Mouse (Mus musculus): Measurements from ENCODE around the gene Plekha6.
A peak's percentile ranks its signal among the peaks of the same experiment; 100 is the strongest.

- peak; percentile 92 for TF ChIP-seq CTCF (IDR thresholded peaks at IDR 0.05)
- no peak for TF ChIP-seq EP300 (IDR thresholded peaks at IDR 0.05)
These were observed 17.3 kb downstream of the Plekha6 start for GRCm38 (mm10) chr1:133181072-133182015.

Data from lung, postnatal 0 days (tissue).